Comparison of ENCODE assay signal across 13 mouse cellular contexts in the genomic region with DNA sequence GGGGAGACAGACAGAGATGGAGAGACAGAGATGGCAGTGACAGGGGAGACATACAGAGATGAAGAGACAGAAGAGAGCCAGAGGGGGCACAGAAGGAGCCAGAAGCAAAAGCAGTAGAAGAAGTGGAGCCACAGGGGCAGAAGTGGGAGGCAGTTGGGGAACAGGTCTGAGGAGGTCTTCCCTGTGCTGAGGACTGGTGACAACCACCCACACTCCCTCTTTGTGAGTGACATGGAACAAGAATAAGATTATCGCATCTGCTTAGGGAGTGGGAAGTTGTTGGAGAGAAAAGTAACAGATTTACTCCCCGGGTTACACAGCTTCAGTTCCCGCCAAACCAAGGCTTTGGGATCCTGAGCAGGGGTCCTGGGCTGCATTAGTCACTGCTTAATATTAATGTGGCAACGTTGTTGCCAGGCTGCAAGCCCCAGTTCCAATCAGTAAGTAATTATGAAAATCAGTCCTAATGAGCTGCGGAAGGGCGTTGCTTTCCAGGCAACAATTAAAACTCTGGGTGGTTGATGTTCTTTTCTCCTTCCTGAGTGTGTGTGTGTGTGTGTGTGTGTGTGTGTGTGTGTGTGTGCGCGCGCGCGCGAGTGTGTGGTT. TPM values are rescaled to one million over a fixed set of nuclear protein-coding genes. Genes with fewer than 3 reads are reported as not detected.
DNase-seq lines count a peak whose midpoint lies in the region; ATAC-seq and TF ChIP-seq lines count a peak whose summit lies in the region.
"Had no signal": no experiment of that assay in that cellular context is flagged by ENCODE, and none has a peak within 500 bp of the region (broad histone marks: within the 10 kb centered on the region; RNA-seq: fewer than 3 reads in every experiment).

No protein-coding gene starts in this region.

- H3K36me3 ChIP-seq in forebrain, postnatal 0 days (ENCODE audit: insufficient read depth), result no peaks in the 10 kb centered on the region
- no peaks in the 10 kb centered on the region for H3K36me3 ChIP-seq in midbrain, embryonic 14.5 days (ENCODE audit: control insufficient read depth, insufficient read depth, low read length)
- H3K36me3 ChIP-seq: neural tube, embryonic 13.5 days had no signal

- ATAC-seq in forebrain, postnatal 0 days, result peak; percentile 75; the same call in 1 of the 2 replicates
- no peak for ATAC-seq in midbrain, embryonic 14.5 days (ENCODE audit: low FRiP score, low TSS enrichment)
- ATAC-seq: CD4-positive, CD25-positive, alpha-beta regulatory T cell, adult 4 months; Patski had no signal

- H3K9ac ChIP-seq in forebrain, postnatal 0 days, result no peak overlapping the region
- no peak overlapping the region for H3K9ac ChIP-seq in midbrain, embryonic 14.5 days (replicated peaks; ENCODE audit: low read length)
- H3K9ac ChIP-seq: neural tube, embryonic 13.5 days had no signal

- no peaks in the 10 kb centered on the region for H3K27me3 ChIP-seq in forebrain, postnatal 0 days (ENCODE audit: insufficient read depth, low read length)
- no peaks in the 10 kb centered on the region for H3K27me3 ChIP-seq in midbrain, embryonic 14.5 days (ENCODE audit: control insufficient read depth, insufficient read depth, low read length)
- H3K27me3 ChIP-seq: neural tube, embryonic 13.5 days; Patski had no signal

- no peaks in the 10 kb centered on the region for H3K9me3 ChIP-seq in forebrain, postnatal 0 days (ENCODE audit: low read length)
- H3K9me3 ChIP-seq in midbrain, embryonic 14.5 days (ENCODE audit: control insufficient read depth, low read length), result no peaks in the 10 kb centered on the region
- H3K9me3 ChIP-seq: neural tube, embryonic 13.5 days had no signal

- no peak for TF ChIP-seq CTCF in brain, embryonic 14.5 days (IDR thresholded peaks at IDR 0.05; ENCODE audit: borderline replicate concordance, extremely low read depth, insufficient read depth, insufficient read length)
- no peak for TF ChIP-seq CTCF in forebrain, postnatal 0 days (IDR thresholded peaks at IDR 0.05; ENCODE audit: low read depth)

- 19% methylated on average over 12 of the region's 12 CpGs for WGBS in forebrain, postnatal 0 days
- 61% methylated on average over 12 of the region's 12 CpGs for WGBS in midbrain, embryonic 14.5 days

- H3K4me3 ChIP-seq in forebrain, postnatal 0 days (ENCODE audit: low read depth, low read length), result no peak overlapping the region
- no peak overlapping the region for H3K4me3 ChIP-seq in midbrain, embryonic 14.5 days (replicated peaks; ENCODE audit: low read depth, low read length)
- H3K4me3 ChIP-seq: neural tube, embryonic 13.5 days had no signal

- H3K4me1 ChIP-seq in forebrain, postnatal 0 days (ENCODE audit: insufficient read depth), result no peaks in the 10 kb centered on the region
- no peaks in the 10 kb centered on the region for H3K4me1 ChIP-seq in midbrain, embryonic 14.5 days (ENCODE audit: control insufficient read depth, insufficient read depth, low read length)

- TF ChIP-seq POLR2A in brain, embryonic 14.5 days (IDR thresholded peaks at IDR 0.05; ENCODE audit: borderline replicate concordance, extremely low read depth, insufficient read depth, insufficient read length, poor library complexity, severe bottlenecking), result no peak

- DNase-seq in kidney, adult 9 months, result peak; percentile 11
- no peak for DNase-seq in kidney, adult 18-20 months
- DNase-seq in brain, embryonic 14.5 days (ENCODE audit: low read depth), result peak; percentile 90
- DNase-seq in forebrain, postnatal 0 days, result peak; percentile 53
- peak; percentile 21 for DNase-seq in midbrain, embryonic 14.5 days
- no peak for DNase-seq in heart, adult 18-20 months
- DNase-seq in lung, postnatal 36 days, result no peak
- DNase-seq in ovary, adult 18-20 months (ENCODE audit: low spot score), result no peak
- DNase-seq: adrenal gland, postnatal 10 days had no signal

- H3K4me2 ChIP-seq in forebrain, postnatal 0 days (ENCODE audit: low read depth), result no peak overlapping the region; the same call in 1 of the 2 replicates
- no peak overlapping the region for H3K4me2 ChIP-seq in midbrain, embryonic 14.5 days (ENCODE audit: low read length)
- H3K4me2 ChIP-seq: liver, embryonic 11.5 days; neural tube, embryonic 13.5 days had no signal

- H3K27ac ChIP-seq in forebrain, postnatal 0 days (ENCODE audit: low read depth, low read length), result no peak overlapping the region
- no peak overlapping the region for H3K27ac ChIP-seq in midbrain, embryonic 14.5 days (replicated peaks; ENCODE audit: low read depth, low read length)
- H3K27ac ChIP-seq: neural tube, embryonic 13.5 days had no signal

RNA-seq across cellular contexts. Expression of gene Lypd6b, which starts 50.1 kb away (rescaled TPM):
- 5.4 and 6.2 TPM in 2 replicates for polyA plus RNA-seq in brain, embryonic 14.5 days (2012; rRNA removed)
- total RNA-seq in forebrain, postnatal 0 days (2014; rRNA removed), result 18.6 and 23.3 TPM in 2 replicates
- polyA plus RNA-seq in forebrain, postnatal 0 days (2015; fragmentation: Nextera tagmentation; extraction: Ambion mirVana), result 18.0 and 22.2 TPM in 2 replicates
- polyA plus RNA-seq in midbrain, embryonic 14.5 days (2014; fragmentation: Nextera tagmentation; extraction: Ambion mirVana), result 8.7 and 9.7 TPM in 2 replicates
- total RNA-seq in heart, adult 18-20 months (2021), result under 1 TPM; 0.15 to 0.21 TPM

Comparison
In these comparisons a context has a peak if more than half of its experiments do, and no peak if none do; other contexts are left out.
1. DNase-seq: peak in kidney, adult 9 months (single experiment), brain, embryonic 14.5 days (single experiment), forebrain, postnatal 0 days (single experiment) and midbrain, embryonic 14.5 days (single experiment); none in kidney, adult 18-20 months (single experiment), heart, adult 18-20 months (0 of 2), lung, postnatal 36 days (single experiment) and ovary, adult 18-20 months (single experiment).